Mouse (Mus musculus) CH12F3 (cell line): ENCODE measurements around the gene 4930474N05Rik.

Experiments
- in situ Hi-C: fragments of 300-500 bp; cut with MboI; formaldehyde crosslinking; loops from 2 replicates; pipeline ENCODE4 v1.14.3; 2020; ENCODE audit warnings: low sequenced_read_pairs

Gene 4930474N05Rik

DNA sequence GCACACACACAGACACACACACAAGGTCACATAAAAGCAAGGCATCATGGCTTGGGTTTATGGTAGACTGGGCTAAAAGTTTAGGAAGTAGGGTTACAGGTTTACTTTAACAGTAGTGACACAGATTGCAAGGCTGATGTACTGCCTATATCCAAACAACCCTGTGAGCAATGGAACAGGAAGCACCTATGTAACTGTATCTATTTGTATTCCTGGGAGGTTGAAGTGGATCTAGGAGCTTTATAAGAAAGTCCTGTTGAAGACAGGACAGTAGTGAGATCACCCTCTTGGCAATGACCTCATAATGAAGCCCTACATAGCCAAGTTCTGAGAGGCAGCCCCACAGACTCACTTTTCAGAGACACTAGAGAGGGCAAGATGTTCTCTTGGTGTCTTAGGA is at the start of gene 4930474N05Rik:
Gene 4930474N05Rik (plus strand): TSS at position 301 of the 400 bp plus-strand sequence.
- in situ Hi-C loops, result no loop called here

- in situ Hi-C loops, result no loop called here
Observed at GRCm38 (mm10) chr14:36048746-36049391, 45.8 kb upstream of the 4930474N05Rik start.

DNA sequence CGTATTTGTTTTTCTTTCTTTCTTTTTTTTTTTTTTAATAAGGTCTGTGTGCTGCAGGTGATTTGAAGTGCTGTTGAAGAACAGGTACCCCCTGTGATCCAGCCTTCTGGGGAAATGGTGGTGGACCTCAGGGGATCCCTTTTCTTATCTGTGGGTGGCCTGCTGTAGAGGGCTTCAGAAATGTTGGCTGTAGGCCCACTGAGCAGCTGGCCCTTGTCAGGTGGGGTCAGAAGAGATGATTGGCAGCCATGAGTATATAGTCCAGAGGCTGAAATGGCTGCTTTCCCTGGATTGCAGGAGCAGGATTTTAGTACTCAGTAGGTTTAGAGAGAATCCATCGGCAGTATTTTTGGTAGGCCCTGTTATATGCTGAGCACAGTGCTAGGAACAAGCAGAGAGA is 41.4 kb upstream of the 4930474N05Rik start:
- in situ Hi-C loops, result no loop called here

DNA sequence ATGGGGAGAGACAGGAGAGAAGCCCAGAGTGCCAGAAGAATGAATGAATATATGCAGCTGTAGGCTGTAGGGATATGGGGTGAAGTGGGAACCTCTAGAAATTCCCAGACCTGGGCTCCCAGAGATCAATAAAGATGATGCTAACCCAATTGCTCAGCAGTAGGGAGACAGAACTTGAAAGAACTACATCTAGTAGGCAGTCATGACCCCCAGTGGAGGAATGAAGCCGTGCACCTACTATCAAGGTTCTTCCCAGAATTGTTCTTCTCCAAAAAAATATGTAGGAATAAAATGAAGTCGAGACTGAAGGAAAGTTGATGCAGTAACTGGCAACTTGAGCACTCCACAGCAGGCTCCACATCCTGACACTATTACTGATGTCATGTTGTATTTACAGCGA is 3.8 kb downstream of the 4930474N05Rik start:
- in situ Hi-C loops, result no loop called here

GRCm38 (mm10) chr14:36099647-36100046 is 4.9 kb downstream of the 4930474N05Rik start:
- in situ Hi-C loops, result no loop called here

GRCm38 (mm10) chr14:36100731-36101130 is 6.0 kb downstream of the 4930474N05Rik start:
- in situ Hi-C loops, result no loop called here

GRCm38 (mm10) chr14:36114481-36114880 is 19.8 kb downstream of the 4930474N05Rik start:
- in situ Hi-C loops, result no loop called here

DNA sequence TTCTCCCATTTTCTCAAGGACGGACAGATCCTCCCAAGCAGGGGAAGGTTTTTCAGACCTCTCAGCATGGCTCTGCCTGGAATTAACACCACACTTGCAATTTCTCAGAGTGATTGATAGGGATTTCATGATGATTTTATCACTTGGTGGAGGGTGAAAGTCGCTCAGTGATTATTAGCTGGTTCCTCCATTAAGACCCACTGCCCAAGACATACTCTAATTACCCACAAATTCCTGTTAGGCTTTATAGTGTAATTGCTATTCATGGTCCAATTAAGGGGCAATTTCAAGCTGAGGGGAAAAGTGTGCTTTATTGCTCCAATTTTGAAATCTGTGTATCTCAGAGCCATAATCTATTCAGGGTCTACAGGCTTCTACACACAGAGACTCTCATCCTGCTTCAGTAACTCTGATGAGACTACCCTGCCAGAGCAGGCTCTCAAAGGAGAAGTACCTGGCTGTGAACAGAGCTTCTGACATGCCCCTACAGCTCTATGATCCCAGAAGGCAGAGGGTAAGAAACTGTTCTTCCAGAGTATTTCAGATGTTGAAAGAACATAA is 29.1 kb downstream of the 4930474N05Rik start:
- in situ Hi-C loops, result no loop called here

- in situ Hi-C loops, result no loop called here
Observed at GRCm38 (mm10) chr14:36135749-36136148, 41.0 kb downstream of the 4930474N05Rik start.

- in situ Hi-C loops, result no loop called here
Observed at GRCm38 (mm10) chr14:36137696-36138095, 43.0 kb downstream of the 4930474N05Rik start.

- in situ Hi-C loops, result no loop called here
Observed at GRCm38 (mm10) chr14:36145261-36145660, 50.5 kb downstream of the 4930474N05Rik start.
